Mouse (Mus musculus): ENCODE measurements at regions not wholly inside any gene's neighbourhood (a gene's known extent, or its start where the extent isn't known, plus 50 kb on each side); places are given as distances from the start of the nearest gene placed in this dataset.
A peak's percentile ranks its signal among the peaks of the same experiment; 100 is the strongest.

GRCm38 (mm10) chr13:47602646-47603045 lies 480.2 kb downstream of the Rnf144b start:
- H3K27me3 ChIP-seq: no peaks in the 10 kb centered on the region
- no peak overlapping the region for H3K27ac ChIP-seq
- no peak for ATAC-seq (ENCODE audit: insufficient number of reproducible peaks, insufficient read depth, low FRiP score, low TSS enrichment, low read depth)
- no peaks in the 10 kb centered on the region for H3K36me3 ChIP-seq
- H3K4me2 ChIP-seq: no peak overlapping the region
- 41% methylated on average over 1 of the region's 1 CpGs for WGBS
- no peak overlapping the region for H3K4me3 ChIP-seq
- H3K9ac ChIP-seq: no peak overlapping the region
- H3K9me3 ChIP-seq: no peaks in the 10 kb centered on the region
- 0 out of 2 replicates have a peak, but pooled peaks cover 7% of the 10 kb centered on the region for H3K4me1 ChIP-seq

DNA sequence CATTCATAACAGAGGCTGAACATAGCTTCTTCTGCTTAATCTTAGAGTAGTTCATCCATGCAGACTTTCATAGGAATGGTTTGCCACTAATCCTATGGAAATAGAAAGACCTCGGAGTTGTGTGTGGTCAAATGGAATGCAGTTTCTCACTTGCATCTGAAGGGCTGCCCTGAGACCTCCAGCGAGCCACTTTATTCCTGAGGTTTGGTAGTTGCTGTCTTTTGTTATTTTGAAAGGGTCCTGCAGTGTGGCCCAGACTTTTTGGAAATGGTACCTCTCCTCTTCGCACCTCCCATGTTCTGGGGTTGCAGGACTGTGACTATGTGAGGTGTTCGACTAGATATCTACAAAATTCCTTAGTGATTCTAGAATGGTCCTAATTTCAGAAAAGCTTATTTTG lies 489.0 kb downstream of the Rnf144b start:
- Histone ChIP-seq H3K9me3 (no peaks in the 10 kb centered on the region), H3K9ac (no peak overlapping the region), H3K27me3 (no peaks in the 10 kb centered on the region), H3K27ac (no peak overlapping the region), H3K4me2 (no peak overlapping the region), H3K36me3 (no peaks in the 10 kb centered on the region), H3K4me3 (no peak overlapping the region), H3K4me1 (no peaks in the 10 kb centered on the region)
- ATAC-seq (ENCODE audit: insufficient number of reproducible peaks, insufficient read depth, low FRiP score, low TSS enrichment, low read depth): no peak
- 92% methylated on average over 4 of the region's 4 CpGs for WGBS

GRCm38 (mm10) chr13:47636511-47637103 lies 514.2 kb downstream of the Rnf144b start:
- H3K4me1 ChIP-seq: no peaks in the 10 kb centered on the region; the same call in 1 of the 2 replicates
- H3K27ac ChIP-seq: no peak overlapping the region
- ATAC-seq (ENCODE audit: insufficient number of reproducible peaks, insufficient read depth, low FRiP score, low TSS enrichment, low read depth): no peak
- no peaks in the 10 kb centered on the region for H3K36me3 ChIP-seq
- no peak overlapping the region for H3K4me2 ChIP-seq
- no peak overlapping the region for H3K4me3 ChIP-seq
- no peak overlapping the region for H3K9ac ChIP-seq
- 48% methylated on average over 8 of the region's 8 CpGs for WGBS
- no peaks in the 10 kb centered on the region for H3K27me3 ChIP-seq
- H3K9me3 ChIP-seq: no peaks in the 10 kb centered on the region

GRCm38 (mm10) chr13:47642341-47642740 lies 519.9 kb downstream of the Rnf144b start:
- Histone ChIP-seq H3K4me3 (no peak overlapping the region), H3K9me3 (no peaks in the 10 kb centered on the region), H3K27me3 (no peaks in the 10 kb centered on the region), H3K9ac (no peak overlapping the region), H3K27ac (no peak overlapping the region), H3K4me2 (no peak overlapping the region), H3K4me1 (no peaks in the 10 kb centered on the region), H3K36me3 (no peaks in the 10 kb centered on the region)
- no peak for ATAC-seq (ENCODE audit: insufficient number of reproducible peaks, insufficient read depth, low FRiP score, low TSS enrichment, low read depth)
- WGBS: 85% methylated on average over 10 of the region's 10 CpGs

GRCm38 (mm10) chr13:47645081-47645480 lies 522.6 kb downstream of the Rnf144b start:
- ATAC-seq (ENCODE audit: insufficient number of reproducible peaks, insufficient read depth, low FRiP score, low TSS enrichment, low read depth): no peak
- Histone ChIP-seq H3K27ac (no peak overlapping the region), H3K27me3 (no peaks in the 10 kb centered on the region), H3K4me2 (no peak overlapping the region), H3K9ac (no peak overlapping the region), H3K9me3 (no peaks in the 10 kb centered on the region), H3K4me3 (no peak overlapping the region), H3K36me3 (no peaks in the 10 kb centered on the region), H3K4me1 (no peaks in the 10 kb centered on the region)
- 44% methylated on average over 10 of the region's 10 CpGs for WGBS

GRCm38 (mm10) chr13:47647693-47648092 lies 525.2 kb downstream of the Rnf144b start:
- H3K36me3 ChIP-seq: no peaks in the 10 kb centered on the region
- H3K4me3 ChIP-seq: no peak overlapping the region
- ATAC-seq (ENCODE audit: insufficient number of reproducible peaks, insufficient read depth, low FRiP score, low TSS enrichment, low read depth): no peak
- no peaks in the 10 kb centered on the region for H3K4me1 ChIP-seq
- no peak overlapping the region for H3K9ac ChIP-seq
- H3K9me3 ChIP-seq: no peaks in the 10 kb centered on the region
- 62% methylated on average over 5 of the region's 5 CpGs for WGBS
- no peak overlapping the region for H3K27ac ChIP-seq
- H3K4me2 ChIP-seq: no peak overlapping the region
- no peaks in the 10 kb centered on the region for H3K27me3 ChIP-seq

DNA sequence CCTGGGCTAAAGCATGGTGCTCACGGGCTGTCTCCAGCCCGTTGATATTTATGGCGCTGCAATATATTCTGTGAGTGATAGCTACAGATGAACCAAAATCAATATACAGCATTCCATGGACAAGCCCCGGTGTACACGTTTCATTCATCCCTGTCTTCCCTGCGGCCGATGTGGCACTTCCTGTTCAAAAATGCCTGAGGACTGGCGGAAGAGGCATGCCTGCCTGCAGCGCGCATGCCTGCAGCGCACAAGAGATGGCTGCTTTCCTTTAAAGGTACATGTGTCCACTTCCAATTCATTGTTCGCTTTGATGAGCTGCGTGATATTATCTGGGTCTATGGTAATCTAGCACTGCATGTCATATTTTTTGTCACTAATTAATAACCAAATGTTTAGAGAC lies 527.6 kb downstream of the Rnf144b start:
- H3K36me3 ChIP-seq: no peaks in the 10 kb centered on the region
- no peak overlapping the region for H3K9ac ChIP-seq
- H3K9me3 ChIP-seq: no peaks in the 10 kb centered on the region
- no peak overlapping the region for H3K27ac ChIP-seq
- H3K4me1 ChIP-seq: no peaks in the 10 kb centered on the region
- H3K4me2 ChIP-seq: peak overlapping the region; percentile 43
- ATAC-seq (ENCODE audit: insufficient number of reproducible peaks, insufficient read depth, low FRiP score, low TSS enrichment, low read depth): no peak
- no peaks in the 10 kb centered on the region for H3K27me3 ChIP-seq
- H3K4me3 ChIP-seq: peak overlapping the region; percentile 23
- 50% methylated on average over 13 of the region's 13 CpGs for WGBS

GRCm38 (mm10) chr13:47666470-47666869 lies 544.0 kb downstream of the Rnf144b start:
- Histone ChIP-seq H3K27ac (no peak overlapping the region), H3K9me3 (peaks cover 3% of the 10 kb centered on the region; the same call in 1 of the 2 replicates), H3K4me1 (peaks cover 13% of the 10 kb centered on the region), H3K9ac (0 out of 2 replicates have a peak overlapping the region, but pooled peaks have one; percentile 4), H3K27me3 (no peaks in the 10 kb centered on the region), H3K36me3 (no peaks in the 10 kb centered on the region), H3K4me2 (no peak overlapping the region), H3K4me3 (no peak overlapping the region)
- WGBS: 62% methylated on average over 3 of the region's 3 CpGs
- no peak for ATAC-seq (ENCODE audit: insufficient number of reproducible peaks, insufficient read depth, low FRiP score, low TSS enrichment, low read depth)

GRCm38 (mm10) chr13:47666956-47667701 lies 544.7 kb downstream of the Rnf144b start:
- H3K9ac ChIP-seq: no peak overlapping the region
- no peaks in the 10 kb centered on the region for H3K36me3 ChIP-seq
- 0 out of 2 replicates have a peak, but pooled peaks have one; percentile 43 for ATAC-seq (ENCODE audit: insufficient number of reproducible peaks, insufficient read depth, low FRiP score, low TSS enrichment, low read depth)
- H3K27me3 ChIP-seq: no peaks in the 10 kb centered on the region
- peak overlapping the region; percentile 18 for H3K4me3 ChIP-seq
- peaks cover 3% of the 10 kb centered on the region; the same call in 1 of the 2 replicates for H3K9me3 ChIP-seq
- H3K27ac ChIP-seq: peak overlapping the region; percentile 62; the same call in 1 of the 2 replicates
- H3K4me2 ChIP-seq: peak overlapping the region; percentile 44
- 25% methylated on average over 13 of the region's 13 CpGs for WGBS
- peaks cover 13% of the 10 kb centered on the region for H3K4me1 ChIP-seq

DNA sequence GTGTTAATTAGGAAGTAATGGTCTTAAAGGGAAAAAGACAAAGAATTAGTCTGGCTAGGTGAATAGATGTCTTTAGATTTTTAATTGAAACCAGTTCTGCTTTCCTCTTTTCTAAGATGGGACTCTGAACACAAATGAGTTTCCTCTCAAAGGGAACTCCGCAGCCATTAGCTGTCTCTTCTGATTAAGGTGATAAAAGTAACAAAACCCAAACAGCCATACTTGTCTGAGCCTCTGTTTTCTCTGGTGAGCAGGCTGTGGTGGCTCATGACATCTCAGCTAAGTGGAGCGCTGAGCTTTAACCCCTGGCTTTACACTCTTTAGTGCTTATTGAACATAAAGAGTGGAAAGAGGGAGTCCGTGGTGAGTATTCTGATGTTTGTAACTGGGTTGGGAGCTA lies 565.7 kb downstream of the Rnf144b start:
- 42% methylated on average over 3 of the region's 3 CpGs for WGBS
- Histone ChIP-seq H3K4me2 (no peak overlapping the region), H3K9me3 (no peaks in the 10 kb centered on the region), H3K4me3 (no peak overlapping the region), H3K36me3 (no peaks in the 10 kb centered on the region), H3K4me1 (peaks cover 4% of the 10 kb centered on the region; the same call in 1 of the 2 replicates), H3K9ac (no peak overlapping the region), H3K27me3 (no peaks in the 10 kb centered on the region), H3K27ac (no peak overlapping the region)
- no peak for ATAC-seq (ENCODE audit: insufficient number of reproducible peaks, insufficient read depth, low FRiP score, low TSS enrichment, low read depth)

DNA sequence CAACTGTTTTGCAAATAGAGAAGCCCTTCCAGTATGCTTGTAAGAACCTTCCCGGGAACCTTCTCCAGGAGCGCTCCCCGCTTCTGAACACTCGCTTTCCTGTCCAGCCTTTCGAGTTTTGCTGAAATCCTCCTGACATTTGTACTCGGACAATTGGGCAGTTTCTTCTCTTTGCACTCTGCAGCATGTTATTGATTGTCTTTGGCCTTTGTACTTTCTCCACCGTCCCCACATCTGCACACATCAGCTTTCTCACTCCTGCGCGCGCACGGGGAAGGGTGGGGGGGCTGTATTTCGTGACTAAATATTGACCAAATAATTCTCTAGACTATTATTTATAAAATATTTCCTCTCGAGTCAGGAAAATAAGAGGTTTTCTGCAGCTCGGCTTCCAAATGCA lies 567.2 kb upstream of the Id4 start:
- 88% methylated on average over 14 of the region's 14 CpGs for WGBS
- H3K9ac ChIP-seq: no peak overlapping the region
- no peaks in the 10 kb centered on the region for H3K9me3 ChIP-seq
- no peak overlapping the region for H3K4me2 ChIP-seq
- H3K36me3 ChIP-seq: no peaks in the 10 kb centered on the region
- no peaks in the 10 kb centered on the region for H3K27me3 ChIP-seq
- H3K4me3 ChIP-seq: no peak overlapping the region
- H3K4me1 ChIP-seq: no peaks in the 10 kb centered on the region
- no peak for ATAC-seq (ENCODE audit: insufficient number of reproducible peaks, insufficient read depth, low FRiP score, low TSS enrichment, low read depth)
- no peak overlapping the region for H3K27ac ChIP-seq

GRCm38 (mm10) chr13:47695877-47696276 lies 565.2 kb upstream of the Id4 start:
- Histone ChIP-seq H3K36me3 (no peaks in the 10 kb centered on the region), H3K4me2 (no peak overlapping the region), H3K9me3 (no peaks in the 10 kb centered on the region), H3K27ac (no peak overlapping the region), H3K4me1 (peaks cover 6% of the 10 kb centered on the region; the same call in 1 of the 2 replicates), H3K9ac (no peak overlapping the region), H3K4me3 (no peak overlapping the region), H3K27me3 (no peaks in the 10 kb centered on the region)
- ATAC-seq (ENCODE audit: insufficient number of reproducible peaks, insufficient read depth, low FRiP score, low TSS enrichment, low read depth): no peak
- 82% methylated on average over 2 of the region's 2 CpGs for WGBS

All from embryonic facial prominence, embryonic 13.5 days (tissue).